Mouse (Mus musculus): ENCODE measurements around the gene Helz. TPM values are rescaled to one million over a fixed set of nuclear protein-coding genes. Genes with fewer than 3 reads are reported as not detected.

Helz gene
- polyA plus RNA-seq (2012; rRNA removed) = 11.6 and 15.2 TPM in 2 replicates

GRCm38 (mm10) chr11:107547351-107548203, at the start of gene Helz:
Gene Helz (plus strand): TSS chr11:107547930.

GRCm38 (mm10) chr11:107716332-107716938, 168.7 kb downstream of the Helz start, which contains the start of gene Cacng1:
Gene Cacng1 (minus strand): TSS chr11:107716522.

Other genes starting within 250 kb of the Helz start
- gene Pitpnc1, start 77.2 kb upstream of the Helz start, polyA plus RNA-seq (2012; rRNA removed) = 1.5 and 1.8 TPM in 2 replicates
- gene Psmd12, start 68.4 kb upstream of the Helz start, polyA plus RNA-seq (2012; rRNA removed) = 6.8 and 7.9 TPM in 2 replicates
- 0.38 and 0.41 TPM in 2 replicates for gene Cacng1, start 168.6 kb downstream of the Helz start, polyA plus RNA-seq (2012; rRNA removed)
- 0.87 and 0.92 TPM in 2 replicates for gene Cacng4, start 246.6 kb downstream of the Helz start, polyA plus RNA-seq (2012; rRNA removed)